Mouse (Mus musculus): ENCODE measurements around the gene Sp140.

DNA sequence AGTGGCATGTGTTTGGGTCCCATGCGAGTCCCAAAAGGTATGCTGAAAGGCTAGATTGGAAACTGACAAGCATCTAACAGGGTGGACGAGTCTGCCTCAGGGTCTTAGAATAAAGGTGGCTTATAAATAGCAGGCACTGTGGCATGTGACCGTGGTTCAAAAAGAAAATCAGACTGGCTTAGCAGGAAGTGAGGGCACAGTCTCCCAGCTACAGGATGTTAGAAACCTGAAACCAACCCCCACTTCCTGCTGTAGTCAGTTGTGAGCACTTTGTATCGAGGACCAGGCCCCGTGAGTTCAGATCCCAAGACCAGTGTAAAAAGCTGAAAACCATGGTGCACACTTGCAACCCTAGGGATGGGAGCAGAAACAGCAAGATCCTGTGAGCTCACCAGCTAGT, 87.2 kb downstream of the Sp140 start:
- TF ChIP-seq TAL1 (IDR thresholded peaks at IDR 0.05; ENCODE audit: low read length) (no peak), GATA1 (IDR thresholded peaks at IDR 0.05; ENCODE audit: low read length) (no peak)

Measured in erythroblast, embryonic 14.5 days (primary cell).